Mouse (Mus musculus): ENCODE measurements at regions not wholly inside any gene's neighbourhood (a gene's known extent, or its start where the extent isn't known, plus 50 kb on each side); places are given as distances from the start of the nearest gene placed in this dataset.

- DNase-seq = peak; percentile 14
Observed at GRCm38 (mm10) chr2:147808036-147808675, 238.6 kb downstream of the Foxa2 start.

GRCm38 (mm10) chr2:147803102-147803501, 243.7 kb downstream of the Foxa2 start:
- DNase-seq = peak; percentile 6

DNA sequence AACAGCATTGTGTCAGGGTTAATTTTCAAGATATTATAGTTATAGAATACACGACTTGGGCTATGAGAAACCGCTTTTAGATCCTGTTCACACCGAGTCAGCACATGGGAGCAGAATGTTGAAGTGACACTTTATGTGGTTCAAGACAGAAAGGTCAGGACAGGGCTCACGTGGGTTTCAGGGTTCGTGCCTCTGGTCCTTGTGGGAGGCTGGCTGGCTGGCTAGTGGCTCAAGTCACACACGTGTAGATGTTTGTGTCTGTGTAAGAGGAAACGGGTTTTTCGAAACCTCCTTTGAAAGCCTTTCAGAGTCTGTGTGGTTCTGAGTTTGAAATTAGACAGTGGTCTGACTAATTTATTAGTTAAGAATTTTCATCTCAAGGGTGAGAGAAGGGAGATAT, 255.3 kb downstream of the Foxa2 start:
- DNase-seq = no peak

GRCm38 (mm10) chr2:147789877-147790276, 256.9 kb downstream of the Foxa2 start:
- DNase-seq = no peak

DNA sequence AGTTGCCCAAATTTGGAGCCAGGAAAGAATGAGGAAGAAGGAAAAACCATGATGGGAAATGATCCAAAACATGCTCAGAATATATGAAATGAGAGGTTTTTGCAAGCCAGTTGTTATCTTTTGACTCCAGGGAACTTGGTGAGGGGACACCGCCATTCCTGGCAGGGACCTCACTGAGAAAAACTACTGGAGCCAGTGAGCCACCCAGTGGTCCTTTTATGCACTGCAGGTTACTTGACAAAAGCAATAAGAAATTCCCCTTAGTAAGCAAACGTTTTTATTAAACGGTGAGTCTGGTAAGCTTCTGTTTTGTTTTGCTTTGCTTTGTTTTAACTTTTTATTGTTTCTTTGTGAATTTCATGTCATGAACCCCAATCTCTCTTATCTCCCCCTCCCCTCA, 257.5 kb downstream of the Foxa2 start:
- peak; percentile 15 for DNase-seq

- DNase-seq = no peak
Observed at GRCm38 (mm10) chr2:147788001-147788400, 258.8 kb downstream of the Foxa2 start.

GRCm38 (mm10) chr2:147782496-147782895, 264.3 kb downstream of the Foxa2 start:
- no peak for DNase-seq

DNA sequence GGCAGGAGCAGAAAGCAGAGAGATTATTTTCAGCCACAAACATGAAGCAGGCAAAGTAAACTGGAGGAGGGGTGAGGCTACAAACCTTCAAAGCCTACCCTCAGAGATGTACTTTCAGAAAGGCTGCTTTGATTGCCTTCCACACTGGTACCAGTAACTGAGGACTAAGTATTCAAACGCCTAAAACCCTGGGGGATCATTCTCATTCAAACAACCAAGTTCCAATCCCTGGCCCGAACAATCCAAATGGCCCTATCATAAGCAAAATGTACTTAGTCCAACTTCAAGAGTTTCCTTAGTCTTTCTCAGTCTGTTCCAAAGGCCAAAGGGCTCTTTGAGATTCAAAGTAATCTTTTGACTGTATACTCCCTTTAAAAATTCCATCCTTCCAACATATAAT, 270.5 kb downstream of the Foxa2 start:
- DNase-seq = no peak

DNA sequence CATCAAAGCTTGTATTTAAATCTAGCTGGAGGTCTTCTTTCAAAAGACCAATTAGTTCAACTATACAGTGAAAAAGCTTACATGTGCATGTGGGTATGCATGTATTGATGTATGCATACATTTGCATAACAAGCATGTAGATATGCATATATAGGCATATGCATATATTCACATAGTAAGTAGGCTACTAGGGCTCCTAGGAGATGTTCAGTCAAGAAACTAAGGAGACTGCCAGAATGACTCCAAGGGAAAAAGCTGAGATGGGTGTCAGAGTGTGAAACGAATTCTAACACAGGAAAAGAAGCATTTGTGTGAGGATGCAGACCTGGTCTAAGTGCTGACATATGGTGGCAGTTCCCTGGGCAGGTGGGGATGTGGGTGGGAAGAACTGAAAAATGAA, 274.2 kb downstream of the Foxa2 start:
- no peak for DNase-seq

GRCm38 (mm10) chr2:147753089-147753488, 293.7 kb downstream of the Foxa2 start:
- DNase-seq = no peak

DNA sequence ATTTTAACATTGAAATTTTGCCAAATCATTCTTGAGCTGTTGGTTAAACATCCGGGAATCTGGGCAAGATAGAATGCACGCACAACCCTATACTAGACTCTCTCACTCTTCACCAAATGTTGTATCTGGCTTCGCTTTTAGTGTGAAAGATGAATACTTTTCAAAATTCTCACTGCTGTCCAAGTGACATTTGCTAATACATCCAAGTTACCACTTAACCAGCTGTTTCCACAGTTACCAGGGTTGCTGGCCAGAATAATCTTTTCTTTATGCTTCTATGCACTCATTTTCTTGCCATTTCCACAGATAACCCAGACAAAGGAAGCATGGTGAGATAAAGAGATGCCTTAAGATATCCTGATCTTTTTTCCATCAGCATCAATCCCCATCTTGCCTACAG, 294.9 kb downstream of the Foxa2 start:
- no peak for DNase-seq

- no peak for DNase-seq
Observed at GRCm38 (mm10) chr2:147748006-147748405, 298.8 kb downstream of the Foxa2 start.

- DNase-seq = no peak
Observed at GRCm38 (mm10) chr2:147743908-147744307, 302.9 kb downstream of the Foxa2 start.

- DNase-seq = peak; percentile 2
Observed at GRCm38 (mm10) chr2:147738307-147738872, 308.4 kb downstream of the Foxa2 start.

- DNase-seq = no peak
Observed at GRCm38 (mm10) chr2:147727396-147727795, 319.4 kb downstream of the Foxa2 start.

GRCm38 (mm10) chr2:147718936-147719335, 327.8 kb downstream of the Foxa2 start:
- no peak for DNase-seq

- no peak for DNase-seq
Observed at GRCm38 (mm10) chr2:147717484-147717947, 329.3 kb downstream of the Foxa2 start.

DNA sequence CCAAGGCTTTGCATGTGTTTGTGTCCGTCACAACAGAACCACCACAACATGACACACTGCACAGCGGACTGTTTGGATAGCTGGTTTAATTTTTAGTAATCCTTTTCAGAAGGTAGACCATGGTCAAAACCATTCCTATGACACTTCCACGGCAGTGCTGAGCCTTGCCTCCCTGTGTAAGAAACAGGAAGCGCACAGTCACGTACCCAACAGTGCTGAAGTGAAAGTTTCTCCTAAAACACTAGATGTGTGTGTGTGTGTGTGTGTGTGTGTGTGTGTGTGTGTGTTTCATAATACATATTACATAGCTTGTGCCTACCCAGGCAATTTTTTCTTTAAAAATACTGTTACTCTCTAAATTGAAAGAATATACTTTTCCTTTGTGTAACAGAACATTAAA, 331.0 kb downstream of the Foxa2 start:
- DNase-seq = no peak

DNA sequence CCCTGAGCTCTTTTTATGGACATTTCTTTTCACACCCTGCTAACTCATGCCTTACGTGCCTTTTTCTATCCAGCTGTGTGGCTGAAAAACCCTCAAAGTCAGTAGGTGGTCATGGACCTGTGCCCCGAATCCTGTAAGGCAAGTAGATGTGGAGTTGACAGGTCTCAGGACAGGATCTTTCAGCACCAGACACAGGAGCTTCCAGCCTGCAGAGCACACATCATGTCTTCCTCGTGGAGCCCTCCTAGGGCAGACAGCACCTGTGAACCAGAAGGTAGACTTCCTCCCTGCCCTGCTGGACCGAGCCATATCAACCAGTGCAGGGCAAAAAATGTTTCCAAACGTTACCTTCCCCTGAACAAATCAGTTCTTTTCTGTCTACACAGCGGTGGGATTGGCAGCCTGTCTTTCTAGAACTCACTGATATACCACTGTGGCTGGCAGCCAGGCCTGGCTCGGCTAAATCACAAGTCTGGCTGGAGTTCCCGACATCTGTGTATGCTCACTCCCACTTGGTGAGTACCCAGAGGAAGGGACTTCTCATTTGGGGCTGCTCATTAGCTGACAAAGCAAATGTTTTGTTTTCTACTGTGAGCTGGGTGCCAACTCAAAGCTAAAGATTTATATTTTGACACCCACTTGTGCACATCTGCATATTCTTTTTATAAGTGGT, 336.0 kb downstream of the Foxa2 start:
- no peak for DNase-seq

DNA sequence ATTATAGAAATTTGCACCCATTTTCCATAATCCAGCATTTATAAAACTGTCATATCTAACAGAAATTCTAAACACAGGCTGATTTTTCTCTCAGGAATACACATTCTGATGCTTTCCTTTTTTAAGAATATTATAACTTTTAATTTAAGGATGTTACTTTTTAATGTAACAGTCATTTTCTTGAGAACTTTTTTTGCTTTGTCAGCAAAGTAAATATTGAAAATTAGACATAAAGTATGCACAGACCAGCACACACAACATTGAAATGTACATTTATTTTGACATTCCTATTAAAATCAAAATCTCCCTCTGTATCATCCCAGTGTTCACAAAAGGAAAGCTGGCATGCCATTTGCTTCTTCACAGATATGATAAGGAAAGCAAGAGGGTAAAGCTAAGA, 337.0 kb downstream of the Foxa2 start:
- no peak for DNase-seq

- DNase-seq = no peak
Observed at GRCm38 (mm10) chr2:147707156-147707555, 339.6 kb downstream of the Foxa2 start.

- no peak for DNase-seq
Observed at GRCm38 (mm10) chr2:147703981-147704380, 342.3 kb downstream of the Pax1 start.

DNA sequence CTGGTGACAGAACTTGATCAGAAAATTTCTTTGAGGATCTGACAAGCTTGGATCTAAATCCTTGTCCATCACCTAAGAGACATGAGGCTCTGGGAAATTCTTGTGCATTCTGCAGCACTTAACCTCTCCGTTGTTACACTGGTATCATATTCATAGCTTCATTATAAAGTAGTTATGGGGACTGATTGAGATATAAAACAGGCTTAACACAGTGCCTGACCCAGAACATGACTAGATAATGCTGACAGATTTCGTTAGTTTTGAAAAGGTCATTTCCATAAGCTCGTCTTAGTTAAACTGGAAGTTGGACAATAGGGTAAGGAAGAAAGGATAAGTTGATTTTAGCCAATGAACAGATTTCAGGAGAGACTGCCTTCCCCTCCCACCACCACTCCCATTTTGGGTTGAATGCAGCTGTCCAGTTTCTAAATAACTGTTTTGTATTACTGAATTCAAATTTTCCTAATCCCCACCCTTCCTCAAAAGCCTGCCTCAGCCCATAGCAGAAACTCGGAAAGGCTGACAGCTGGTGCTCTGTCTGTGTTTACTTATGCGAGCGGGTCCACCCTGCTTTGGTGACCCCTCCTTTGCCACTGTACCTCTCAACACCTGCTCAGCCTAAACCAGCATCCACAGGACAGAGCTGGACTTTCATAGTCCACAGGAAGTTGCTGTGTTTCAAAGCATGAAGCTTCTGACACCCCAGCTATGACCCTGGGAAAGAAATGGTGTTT, 340.8 kb downstream of the Pax1 start:
- no peak for DNase-seq

All from adrenal gland, adult 8-10 months (tissue).